Mouse (Mus musculus) testis, adult 2 months (tissue): Measurements from ENCODE around the gene Ypel2. TPM values are rescaled to one million over a fixed set of nuclear protein-coding genes. Genes with fewer than 3 reads are reported as not detected.
A peak's percentile ranks its signal among the peaks of the same experiment; 100 is the strongest.
"Not testable (repeated sequence)": the region's sequence is repeated elsewhere in the genome, so short reads cannot be mapped to it uniquely, and the experiment has no call there.

ENCODE experiments used
- H3K27ac ChIP-seq: fragments of 200-500 bp; 2 replicates; pipeline ENCODE4 v1.5.1; 2012; ENCODE audit warnings: low read depth, low read length; ENCODE audit not compliant: control insufficient read depth, insufficient read depth
- H3K27me3 ChIP-seq: fragments of 200-500 bp; 2 replicates; pipeline ENCODE4 v1.6.1; 2012; ENCODE audit warnings: mild to moderate bottlenecking, low read length, moderate library complexity; ENCODE audit not compliant: control insufficient read depth, insufficient read depth
- H3K36me3 ChIP-seq: fragments of 200-500 bp; 2 replicates; pipeline ENCODE4 v1.6.1; 2012; ENCODE audit warnings: mild to moderate bottlenecking, low read length; ENCODE audit not compliant: control insufficient read depth, insufficient read depth
- H3K4me1 ChIP-seq: fragments of 200-500 bp; 2 replicates; pipeline ENCODE4 v1.6.1; 2012; ENCODE audit warnings: low read length; ENCODE audit not compliant: control insufficient read depth, insufficient read depth
- H3K4me3 ChIP-seq: fragments of 200-500 bp; 2 replicates; pipeline ENCODE4 v1.5.1; 2012; ENCODE audit warnings: low read depth, mild to moderate bottlenecking, low read length, moderate library complexity, mixed read lengths; ENCODE audit not compliant: control insufficient read depth
- CTCF ChIP-seq: fragments of 200-500 bp; IDR thresholded peaks from 2 replicates; pipeline ENCODE4 v1.5.1; 2012; ENCODE audit warnings: low read depth, mild to moderate bottlenecking, inconsistent platforms, low read length, moderate library complexity; ENCODE audit not compliant: control insufficient read depth, insufficient read depth, insufficient replicate concordance
- POLR2A ChIP-seq: fragments of 200-500 bp; IDR thresholded peaks from 2 replicates; pipeline ENCODE4 v1.6.1; 2012; ENCODE audit warnings: low read depth, mild to moderate bottlenecking, inconsistent platforms, low read length, moderate library complexity; ENCODE audit not compliant: control insufficient read depth
- polyA plus RNA-seq: library from polyadenylated mRNA; depleted of rRNA; stranded (reverse); fragments of >200 nt; gene quantifications from 2 replicates; pipeline ENCODE4 v1.2.3, GENCODE M21; 2012

The Ypel2 gene
- polyA plus RNA-seq, 1 experiment, result 1.5 TPM

- Histone ChIP-seq H3K4me1 (no peaks in the 10 kb centered on the region), H3K27ac (no peak overlapping the region), H3K27me3 (no peaks in the 10 kb centered on the region), H3K4me3 (no peak overlapping the region), H3K36me3 (no peaks in the 10 kb centered on the region)
- TF ChIP-seq POLR2A (no peak), CTCF (no peak)
Observed at GRCm38 (mm10) chr11:87025351-87025750, 31.8 kb upstream of the Ypel2 start.

GRCm38 (mm10) chr11:87023240-87023639 lies 29.7 kb upstream of the Ypel2 start:
- not testable (repeated sequence) for H3K4me1 ChIP-seq, H3K36me3 ChIP-seq, H3K27me3 ChIP-seq, H3K4me3 ChIP-seq, H3K27ac ChIP-seq

- Histone ChIP-seq H3K27ac (no peak overlapping the region), H3K36me3 (no peaks in the 10 kb centered on the region), H3K27me3 (no peaks in the 10 kb centered on the region), H3K4me3 (no peak overlapping the region), H3K4me1 (no peaks in the 10 kb centered on the region)
- TF ChIP-seq POLR2A (no peak), CTCF (no peak)
Observed at GRCm38 (mm10) chr11:87022765-87023164, 29.3 kb upstream of the Ypel2 start.

- Histone ChIP-seq H3K4me3 (no peak overlapping the region), H3K27ac (no peak overlapping the region), H3K36me3 (no peaks in the 10 kb centered on the region), H3K4me1 (no peaks in the 10 kb centered on the region), H3K27me3 (no peaks in the 10 kb centered on the region)
- TF ChIP-seq CTCF (no peak), POLR2A (no peak)
Observed at GRCm38 (mm10) chr11:87021551-87021950, 28.0 kb upstream of the Ypel2 start.

- TF ChIP-seq POLR2A (no peak), CTCF (peak; percentile 28; the same call in 1 of the 2 replicates)
- no peaks in the 10 kb centered on the region for H3K4me1 ChIP-seq
Observed at GRCm38 (mm10) chr11:87020449-87020848, 26.9 kb upstream of the Ypel2 start.

GRCm38 (mm10) chr11:87019431-87019830 lies 25.9 kb upstream of the Ypel2 start:
- no peak overlapping the region for H3K27ac ChIP-seq
- H3K27me3 ChIP-seq, result no peaks in the 10 kb centered on the region
- TF ChIP-seq CTCF (no peak), POLR2A (no peak)
- H3K36me3 ChIP-seq, result no peaks in the 10 kb centered on the region
- no peak overlapping the region for H3K4me3 ChIP-seq
- H3K4me1 ChIP-seq, result no peaks in the 10 kb centered on the region

More at GRCm38 (mm10) chr11:87020449-87020848, 26.9 kb upstream of the Ypel2 start:
- Histone ChIP-seq H3K4me3 (no peak overlapping the region), H3K36me3 (no peaks in the 10 kb centered on the region), H3K27ac (no peak overlapping the region), H3K27me3 (no peaks in the 10 kb centered on the region)

GRCm38 (mm10) chr11:87018081-87018480 lies 24.6 kb upstream of the Ypel2 start:
- H3K4me3 ChIP-seq, result no peak overlapping the region
- H3K4me1 ChIP-seq, result no peaks in the 10 kb centered on the region
- no peak for TF ChIP-seq CTCF
- TF ChIP-seq POLR2A, result no peak
- no peak overlapping the region for H3K27ac ChIP-seq
- H3K27me3 ChIP-seq, result no peaks in the 10 kb centered on the region
- no peaks in the 10 kb centered on the region for H3K36me3 ChIP-seq

GRCm38 (mm10) chr11:87015691-87016090 lies 22.2 kb upstream of the Ypel2 start:
- H3K4me3 ChIP-seq, result no peak overlapping the region

More at GRCm38 (mm10) chr11:87015691-87016090, 22.2 kb upstream of the Ypel2 start:
- TF ChIP-seq CTCF (no peak), POLR2A (no peak)
- H3K27ac ChIP-seq, result no peak overlapping the region
- no peaks in the 10 kb centered on the region for H3K36me3 ChIP-seq
- H3K4me1 ChIP-seq, result no peaks in the 10 kb centered on the region
- H3K27me3 ChIP-seq, result no peaks in the 10 kb centered on the region
